Mouse (Mus musculus) lung, adult 2 months (tissue): ENCODE measurements at regions not wholly inside any gene's neighbourhood (a gene's known extent, or its start where the extent isn't known, plus 50 kb on each side); places are given as distances from the start of the nearest gene placed in this dataset.

Experiments used
- CTCF ChIP-seq: fragments of 200-500 bp; IDR thresholded peaks from 2 replicates; pipeline ENCODE4 v1.5.1; 2011; ENCODE audit warnings: mild to moderate bottlenecking, low read length, control low read depth; ENCODE audit not compliant: insufficient read depth
- POLR2A ChIP-seq: fragments of 200-500 bp; IDR thresholded peaks from 2 replicates; pipeline ENCODE4 v1.6.1; 2011; ENCODE audit warnings: low read depth, mild to moderate bottlenecking, control low read depth, low read length, borderline replicate concordance; ENCODE audit errors: extremely low read depth

- TF ChIP-seq CTCF = no peak
- TF ChIP-seq POLR2A = no peak
These were observed 102.8 kb upstream of the Sema3e start for GRCm38 (mm10) chr5:13922295-13922694.
